Mouse (Mus musculus) lung, embryonic 16.5 days (tissue): ENCODE data around the gene Dzank1. TPM values are rescaled to one million over a fixed set of nuclear protein-coding genes. Genes with fewer than 3 reads are reported as not detected.

Source experiments
- ATAC-seq: fragments of 200-750 bp; cut with Nextera tagmentation; 2 replicates; pipeline ENCODE4 v1.8.0; 2017; ENCODE audit warnings: low read depth, mild to moderate bottlenecking, moderate library complexity
- H3K27ac ChIP-seq: fragments of 300-500 bp; sonication (generic); 2 replicates; pipeline ENCODE4 v1.5.1; 2014; ENCODE audit warnings: mild to moderate bottlenecking, control low read depth, low read length
- H3K27me3 ChIP-seq: fragments of 300-500 bp; sonication (generic); 2 replicates; pipeline ENCODE4 v1.6.1; 2014; ENCODE audit warnings: low read depth, low read length, mixed read lengths; ENCODE audit not compliant: control insufficient read depth, insufficient read depth
- H3K36me3 ChIP-seq: fragments of 300-500 bp; sonication (generic); 2 replicates; pipeline ENCODE4 v1.6.1; 2014; ENCODE audit warnings: low read length; ENCODE audit not compliant: control insufficient read depth, insufficient read depth
- H3K4me1 ChIP-seq: fragments of 300-500 bp; sonication (generic); replicated peaks from 2 replicates; pipeline ENCODE4 v1.6.1; 2014; ENCODE audit warnings: low read length, mixed read lengths; ENCODE audit not compliant: control insufficient read depth, insufficient read depth
- H3K4me2 ChIP-seq: fragments of 300-500 bp; sonication (generic); 2 replicates; pipeline ENCODE4 v1.6.1; 2014; ENCODE audit warnings: low read depth, low read length, control low read depth
- H3K4me3 ChIP-seq: fragments of 300-500 bp; sonication (generic); 2 replicates; pipeline ENCODE4 v1.5.1; 2014; ENCODE audit warnings: mild to moderate bottlenecking, low read length, control low read depth
- H3K9ac ChIP-seq: fragments of 300-500 bp; sonication (generic); 2 replicates; pipeline ENCODE4 v1.6.1; 2014; ENCODE audit warnings: low read length, control low read depth
- H3K9me3 ChIP-seq: fragments of 300-500 bp; sonication (generic); 2 replicates; pipeline ENCODE4 v1.6.1; 2016; ENCODE audit warnings: low read length; ENCODE audit not compliant: control insufficient read depth
- WGBS: fragments of 180-500 bp; shearing (Covaris S2); extraction: QIAGEN DNeasy Blood & Tissue Kit; methylation state at CpG from one replicate; pipeline ENCODE4 v1.1.7; 2014; 5-methylcytosine and 5-hydroxymethylcytosine counted together
- polyA plus RNA-seq: library from polyadenylated mRNA; unstranded; fragments of >200 nt; fragmentation: Nextera tagmentation; extraction: Ambion mirVana; gene quantifications from 2 replicates; pipeline ENCODE4 v1.2.1, GENCODE M21; 2015

The Dzank1 gene
- polyA plus RNA-seq, 1 experiment from 2014 or later, result 2.1 TPM

DNA sequence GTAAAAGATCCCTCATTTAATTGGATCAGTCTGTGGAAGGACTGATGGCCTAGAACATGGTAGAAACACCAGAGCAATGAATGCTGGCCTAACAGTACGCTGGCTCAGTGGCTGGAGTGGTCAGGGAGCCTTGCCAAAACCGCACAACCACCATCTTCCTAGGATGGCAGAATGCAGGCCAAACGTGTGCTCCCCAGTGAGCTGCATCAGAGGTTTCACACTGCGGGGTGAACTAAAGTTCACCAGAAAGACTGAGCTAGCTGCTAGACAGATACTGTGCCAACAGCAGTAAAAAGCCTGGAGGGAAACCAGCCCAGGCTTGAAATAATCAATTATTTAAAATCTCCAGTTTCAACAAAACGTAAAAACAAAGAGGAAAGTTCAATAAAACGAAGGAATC lies 39.7 kb downstream of the Dzank1 start:
- H3K36me3 ChIP-seq, result no peaks in the 10 kb centered on the region
- no peak overlapping the region for H3K4me3 ChIP-seq
- H3K9me3 ChIP-seq, result no peaks in the 10 kb centered on the region
- WGBS, result 54% methylated on average over 6 of the region's 6 CpGs
- ATAC-seq, result no peak
- no peak overlapping the region for H3K4me2 ChIP-seq
- H3K9ac ChIP-seq, result no peak overlapping the region
- no peaks in the 10 kb centered on the region for H3K4me1 ChIP-seq
- no peaks in the 10 kb centered on the region for H3K27me3 ChIP-seq
- no peak overlapping the region for H3K27ac ChIP-seq

DNA sequence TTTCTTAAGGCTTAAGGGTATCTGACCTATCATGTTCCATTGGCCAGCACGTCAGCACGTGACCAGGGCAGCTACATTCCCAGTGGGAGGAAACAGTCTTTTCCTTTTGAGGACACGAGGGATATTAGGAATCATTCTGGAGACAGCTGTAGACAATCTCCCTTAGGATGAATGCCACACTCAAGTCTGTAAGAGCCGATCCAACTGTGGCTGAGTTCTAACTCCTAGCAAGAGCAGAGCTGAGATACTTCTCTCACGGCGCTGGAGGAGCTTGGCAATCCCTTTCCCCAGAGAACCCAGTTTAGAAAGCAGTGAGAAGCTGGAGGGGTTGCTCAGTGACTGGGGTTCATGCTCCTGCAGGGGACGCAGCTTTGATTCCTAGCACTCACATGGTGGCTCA lies 41.8 kb downstream of the Dzank1 start:
- WGBS, result 78% methylated on average over 7 of the region's 7 CpGs
- Histone ChIP-seq H3K4me3 (no peak overlapping the region), H3K4me2 (no peak overlapping the region), H3K36me3 (no peaks in the 10 kb centered on the region), H3K27me3 (no peaks in the 10 kb centered on the region), H3K4me1 (no peaks in the 10 kb centered on the region), H3K9ac (no peak overlapping the region), H3K27ac (no peak overlapping the region), H3K9me3 (no peaks in the 10 kb centered on the region)
- no peak for ATAC-seq

DNA sequence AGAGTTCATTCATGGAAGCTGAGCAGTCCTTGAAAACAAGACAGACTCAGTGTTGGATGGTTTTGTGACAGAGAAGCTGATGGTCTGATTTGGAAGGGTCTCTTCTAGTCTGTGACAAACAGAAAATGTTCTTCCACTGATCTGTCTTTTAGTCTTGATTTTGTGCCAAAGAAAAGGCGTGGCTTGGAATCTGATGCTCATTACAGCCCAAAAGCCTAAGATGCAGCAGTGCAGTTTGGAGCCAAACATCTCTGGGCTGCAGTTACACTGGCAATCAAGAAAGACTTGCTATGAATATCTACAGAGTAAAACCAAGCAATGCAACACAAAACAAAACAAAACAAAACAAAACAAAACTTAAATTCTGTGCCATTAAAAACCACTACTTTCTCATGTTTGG lies 43.1 kb downstream of the Dzank1 start:
- Histone ChIP-seq H3K4me1 (no peaks in the 10 kb centered on the region), H3K4me3 (no peak overlapping the region), H3K27me3 (no peaks in the 10 kb centered on the region), H3K27ac (no peak overlapping the region), H3K9me3 (no peaks in the 10 kb centered on the region), H3K4me2 (no peak overlapping the region), H3K36me3 (no peaks in the 10 kb centered on the region), H3K9ac (no peak overlapping the region)
- ATAC-seq, result 0 out of 2 replicates have a peak, but pooled peaks have one; percentile 15
- 30% methylated on average over 1 of the region's 1 CpGs for WGBS

DNA sequence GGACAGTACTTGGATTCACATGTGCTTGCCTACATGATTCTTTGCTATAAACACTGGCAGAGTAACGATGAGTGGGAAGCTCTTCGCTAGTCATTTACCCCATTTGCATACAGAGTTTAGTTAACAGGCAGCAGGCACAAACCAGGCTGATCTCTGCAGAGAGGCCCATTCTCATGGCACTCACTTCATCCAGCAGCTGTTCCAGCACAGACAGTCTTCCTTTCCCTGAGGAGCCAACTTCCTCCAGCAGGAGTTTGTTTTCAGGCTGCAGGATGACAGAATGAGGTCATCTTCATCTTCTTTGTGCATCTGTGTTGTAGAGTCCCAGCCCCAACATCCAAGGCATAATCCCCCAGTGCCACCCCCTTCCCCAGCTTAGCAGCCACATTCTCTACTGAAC lies 47.8 kb downstream of the Dzank1 start:
- no peak overlapping the region for H3K4me2 ChIP-seq
- H3K27me3 ChIP-seq, result no peaks in the 10 kb centered on the region
- no peaks in the 10 kb centered on the region for H3K36me3 ChIP-seq
- no peaks in the 10 kb centered on the region for H3K9me3 ChIP-seq
- no peaks in the 10 kb centered on the region for H3K4me1 ChIP-seq
- ATAC-seq, result no peak
- WGBS, result 73% methylated on average over 2 of the region's 2 CpGs
- H3K4me3 ChIP-seq, result no peak overlapping the region
- no peak overlapping the region for H3K9ac ChIP-seq
- H3K27ac ChIP-seq, result no peak overlapping the region

DNA sequence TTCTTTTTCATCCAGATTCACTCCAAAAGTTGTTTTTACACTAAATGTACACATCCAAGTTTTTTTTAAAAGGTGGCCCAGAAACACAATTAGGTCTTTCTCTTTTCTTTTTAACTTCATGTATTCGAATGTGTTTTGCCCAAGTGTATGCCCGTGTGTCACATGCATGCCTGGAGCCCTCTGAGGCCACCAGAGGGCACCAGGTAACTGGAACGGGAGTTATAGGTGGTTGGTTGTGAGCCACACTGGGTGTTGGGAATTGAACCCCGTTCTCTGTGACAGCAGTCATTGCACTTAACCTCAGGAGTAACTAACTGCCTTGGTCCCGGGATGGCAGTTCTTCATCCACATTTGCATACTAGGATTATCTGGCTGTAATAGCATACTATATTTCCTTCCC lies 60.0 kb downstream of the Dzank1 start:
- Histone ChIP-seq H3K4me3 (no peak overlapping the region), H3K27ac (no peak overlapping the region), H3K9me3 (no peaks in the 10 kb centered on the region), H3K4me1 (no peaks in the 10 kb centered on the region), H3K4me2 (no peak overlapping the region), H3K36me3 (no peaks in the 10 kb centered on the region), H3K27me3 (no peaks in the 10 kb centered on the region), H3K9ac (no peak overlapping the region)
- WGBS, result 61% methylated on average over 5 of the region's 5 CpGs
- ATAC-seq, result no peak

DNA sequence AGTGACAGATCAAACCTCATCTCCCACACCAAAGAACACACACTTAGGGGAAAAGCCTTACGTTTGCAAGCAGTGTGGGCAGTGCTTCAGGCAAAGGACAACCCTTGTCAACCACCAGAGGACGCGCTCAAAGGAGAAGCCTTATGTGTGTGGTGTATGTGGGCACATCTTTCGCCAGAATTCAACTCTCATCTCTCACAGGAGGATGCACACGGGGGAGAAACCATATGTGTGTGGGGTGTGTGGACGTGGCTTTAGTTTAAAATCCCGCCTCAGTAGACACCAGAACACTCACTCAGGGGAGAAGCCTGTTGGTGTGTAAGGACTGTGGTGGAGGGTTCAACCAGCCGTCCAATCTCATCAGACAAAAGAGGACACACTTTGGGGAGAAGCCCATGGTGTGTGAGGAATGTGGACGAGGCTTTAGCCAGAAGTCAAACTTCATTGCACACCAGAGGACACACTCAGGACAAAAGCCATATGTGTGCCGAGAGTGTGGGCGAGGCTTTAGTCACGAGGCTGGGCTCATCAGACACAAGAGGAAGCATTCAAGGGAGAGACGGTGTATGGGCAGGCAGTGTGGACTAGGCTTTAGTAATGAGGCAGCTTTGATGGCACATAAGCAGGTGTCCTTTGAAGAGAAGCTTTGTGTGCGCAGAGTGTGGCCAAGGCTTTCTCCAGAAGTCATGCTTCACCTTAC lies 61.2 kb downstream of the Dzank1 start:
- no peak overlapping the region for H3K4me2 ChIP-seq
- H3K9ac ChIP-seq, result no peak overlapping the region
- H3K4me3 ChIP-seq, result no peak overlapping the region
- no peak overlapping the region for H3K27ac ChIP-seq
- 73% methylated on average over 14 of the region's 14 CpGs for WGBS
- ATAC-seq, result no peak
- H3K27me3 ChIP-seq, result no peaks in the 10 kb centered on the region
- no peaks in the 10 kb centered on the region for H3K4me1 ChIP-seq
- H3K9me3 ChIP-seq, result no peaks in the 10 kb centered on the region
- no peaks in the 10 kb centered on the region for H3K36me3 ChIP-seq

DNA sequence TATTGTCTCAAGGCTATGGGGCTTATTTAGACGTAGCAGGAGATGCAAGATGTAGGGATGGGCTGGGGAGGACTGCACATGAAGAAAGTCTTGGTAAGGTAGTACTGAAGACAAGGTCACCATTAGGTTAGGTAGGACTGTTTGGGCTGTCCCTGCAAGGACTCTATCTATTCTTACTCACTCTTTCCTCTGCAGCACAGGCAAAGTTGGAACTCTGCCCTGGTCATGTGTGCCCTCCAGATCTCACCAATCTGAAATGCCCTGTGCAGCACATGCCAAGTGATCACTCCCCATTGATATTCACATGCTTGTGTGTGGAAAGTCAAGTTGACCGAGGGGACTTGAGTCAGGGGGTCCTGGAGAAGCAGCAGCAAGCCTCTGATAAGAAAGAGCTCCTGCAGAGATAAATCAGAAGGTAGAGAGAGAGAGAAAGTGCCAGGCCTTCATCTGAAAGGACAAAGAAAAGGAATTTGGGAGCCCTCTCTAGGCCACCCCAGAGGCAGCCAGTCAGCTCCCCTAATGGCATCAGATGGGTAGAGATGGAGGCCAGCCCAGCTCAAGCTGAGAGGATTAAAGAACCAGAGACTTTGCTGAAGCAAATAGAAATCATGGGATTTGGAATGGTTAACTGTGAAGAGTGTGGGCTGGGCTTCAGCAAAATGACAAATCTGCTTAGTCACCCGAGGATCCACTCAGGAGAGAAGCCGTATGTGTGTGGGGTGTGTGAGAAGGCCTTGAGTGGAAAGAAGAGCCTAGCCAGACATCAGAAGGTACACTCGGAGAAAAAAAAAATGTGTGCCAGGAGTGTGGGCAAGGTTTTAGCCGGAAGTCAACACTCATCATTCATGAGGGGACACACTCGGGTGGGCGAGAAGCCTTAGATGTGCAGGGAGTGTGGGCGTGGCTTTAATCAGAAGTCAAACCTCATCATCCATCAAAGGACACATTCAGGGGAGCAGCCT lies 62.1 kb downstream of the Dzank1 start:
- no peak overlapping the region for H3K4me3 ChIP-seq
- no peak overlapping the region for H3K27ac ChIP-seq
- H3K9ac ChIP-seq, result no peak overlapping the region
- H3K4me1 ChIP-seq, result no peaks in the 10 kb centered on the region
- no peak overlapping the region for H3K4me2 ChIP-seq
- no peaks in the 10 kb centered on the region for H3K36me3 ChIP-seq
- no peak for ATAC-seq
- WGBS, result 43% methylated on average over 9 of the region's 9 CpGs
- H3K27me3 ChIP-seq, result no peaks in the 10 kb centered on the region
- no peaks in the 10 kb centered on the region for H3K9me3 ChIP-seq

DNA sequence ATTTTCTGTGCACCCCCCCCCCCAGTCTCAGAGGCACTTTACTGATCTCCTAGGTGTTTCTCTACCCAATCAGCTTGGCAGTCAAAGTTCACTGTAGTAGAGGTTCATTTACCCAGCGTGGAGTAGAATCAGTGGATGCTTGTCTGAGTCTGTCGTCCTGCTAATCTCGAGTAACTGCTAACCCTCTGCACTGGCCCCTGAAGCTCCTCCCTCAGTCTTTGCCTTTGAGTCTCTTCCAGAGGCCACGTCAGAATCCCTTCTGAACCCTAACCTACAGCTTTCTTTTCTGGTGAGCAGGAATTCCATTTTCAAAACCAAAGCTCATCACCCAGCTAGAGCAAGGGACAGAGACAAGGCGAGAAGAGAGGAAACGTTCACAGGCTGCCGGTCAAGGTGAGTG lies 63.0 kb downstream of the Dzank1 start:
- H3K4me1 ChIP-seq, result peaks cover 4% of the 10 kb centered on the region; the same call in 1 of the 2 replicates
- no peak overlapping the region for H3K4me2 ChIP-seq
- no peaks in the 10 kb centered on the region for H3K9me3 ChIP-seq
- H3K27ac ChIP-seq, result no peak overlapping the region
- no peak for ATAC-seq
- no peaks in the 10 kb centered on the region for H3K36me3 ChIP-seq
- H3K4me3 ChIP-seq, result no peak overlapping the region
- no peaks in the 10 kb centered on the region for H3K27me3 ChIP-seq
- no peak overlapping the region for H3K9ac ChIP-seq
- 65% methylated on average over 7 of the region's 7 CpGs for WGBS

DNA sequence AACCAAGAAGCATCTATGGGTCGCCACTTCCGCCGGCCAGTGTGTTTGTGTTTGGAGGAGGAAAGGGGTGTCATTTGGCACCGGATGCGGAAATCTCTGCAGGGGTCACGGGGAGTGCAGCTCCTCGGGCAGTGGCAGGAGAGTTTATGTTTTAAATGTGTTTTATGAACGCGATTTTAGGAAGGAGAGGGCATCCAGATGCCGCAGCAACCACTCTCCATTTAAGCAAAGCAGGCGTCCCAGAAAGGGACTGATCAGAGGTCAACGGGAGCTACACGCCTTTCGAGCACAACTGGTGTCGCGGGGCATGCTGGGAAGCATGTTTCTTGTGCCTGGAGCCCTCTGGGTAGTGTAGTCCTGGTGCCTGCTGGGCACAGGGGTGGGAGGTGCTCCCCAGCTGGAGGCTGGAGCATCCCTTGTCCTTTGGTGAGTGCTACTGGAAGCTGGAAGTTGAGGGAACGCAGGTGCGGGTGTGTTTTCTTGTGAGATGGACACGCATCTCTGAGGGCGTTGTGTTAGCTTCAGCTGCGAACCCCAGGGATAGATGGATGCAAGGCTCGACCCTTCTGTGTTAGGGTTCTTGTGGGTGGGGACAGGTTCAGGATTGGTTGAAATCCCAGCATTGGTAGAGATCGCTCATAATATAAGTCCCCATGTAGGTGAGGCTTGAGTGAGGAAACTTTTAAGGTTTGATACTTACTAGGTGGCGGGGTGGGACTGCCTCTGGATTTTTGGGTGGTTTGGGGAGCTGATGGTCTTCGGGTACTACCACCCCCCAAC lies 68.0 kb downstream of the Dzank1 start:
- Histone ChIP-seq H3K9me3 (no peaks in the 10 kb centered on the region), H3K4me1 (peaks cover 7% of the 10 kb centered on the region; the same call in 1 of the 2 replicates), H3K27me3 (no peaks in the 10 kb centered on the region), H3K27ac (peak overlapping the region; percentile 47), H3K9ac (peak overlapping the region; percentile 59), H3K4me2 (peak overlapping the region; percentile 70), H3K4me3 (peak overlapping the region; percentile 52), H3K36me3 (no peaks in the 10 kb centered on the region)
- ATAC-seq, result peak; percentile 98
- WGBS, result 8% methylated on average over 25 of the region's 25 CpGs
